Mouse (Mus musculus) cortical plate, adult 2 months (tissue): ENCODE results near the gene Phactr3.

Experiments
- CTCF ChIP-seq: fragments of 200-500 bp; IDR thresholded peaks from 2 replicates; pipeline ENCODE4 v1.5.1; 2011; ENCODE audit warnings: mild to moderate bottlenecking, control low read depth, low read length; ENCODE audit not compliant: insufficient read depth; ENCODE audit errors: extremely low read depth
- POLR2A ChIP-seq: fragments of 200-500 bp; IDR thresholded peaks from 2 replicates; pipeline ENCODE4 v1.6.1; 2011; ENCODE audit warnings: mild to moderate bottlenecking, low read length, control low read depth; ENCODE audit not compliant: insufficient read depth; ENCODE audit errors: extremely low read depth

GRCm38 (mm10) chr2:178131011-178131410 is 12.2 kb downstream of the Phactr3 start:
- TF ChIP-seq POLR2A (no peak), CTCF (no peak)
